Mouse (Mus musculus): ENCODE measurements around the gene Ptprh.

- TF ChIP-seq CTCF (conservative IDR thresholded peaks at IDR 0.05 in 1 of 2, IDR thresholded peaks at IDR 0.05 in 1 of 2; ENCODE audit: low read depth in 2 of 2, low read length in 2 of 2) (no peak), POLR2A (IDR thresholded peaks at IDR 0.05; ENCODE audit: low read depth, low read length) (no peak), TCF12 (IDR thresholded peaks at IDR 0.05; ENCODE audit: low read depth, low read length) (no peak), CHD1 (IDR thresholded peaks at IDR 0.05; ENCODE audit: low read depth, low read length) (no peak)
Observed at GRCm38 (mm10) chr7:4646806-4647205, 43.0 kb upstream of the Ptprh start.
